Mouse (Mus musculus): ENCODE measurements at regions not wholly inside any gene's neighbourhood (a gene's known extent, or its start where the extent isn't known, plus 50 kb on each side); places are given as distances from the start of the nearest gene placed in this dataset.

- no peak for DNase-seq (ENCODE audit: low spot score)
These were observed 517.3 kb upstream of the Tmem132c start for GRCm38 (mm10) chr5:126724329-126724728.

- peak; percentile 63 for DNase-seq (ENCODE audit: low spot score)
These were observed 508.1 kb upstream of the Tmem132c start for GRCm38 (mm10) chr5:126733470-126733869.

- no peak for DNase-seq (ENCODE audit: low spot score)
These were observed 505.9 kb upstream of the Tmem132c start for GRCm38 (mm10) chr5:126735733-126736132.

- DNase-seq (ENCODE audit: low spot score), result no peak
These were observed 503.9 kb upstream of the Tmem132c start for GRCm38 (mm10) chr5:126737681-126738080.

- no peak for DNase-seq (ENCODE audit: low spot score)
These were observed 500.7 kb upstream of the Tmem132c start for GRCm38 (mm10) chr5:126740861-126741410.

GRCm38 (mm10) chr5:126755107-126755506, 486.5 kb upstream of the Tmem132c start:
- no peak for DNase-seq (ENCODE audit: low spot score)

- no peak for DNase-seq (ENCODE audit: low spot score)
These were observed 476.4 kb upstream of the Tmem132c start for GRCm38 (mm10) chr5:126765037-126765707.

DNA sequence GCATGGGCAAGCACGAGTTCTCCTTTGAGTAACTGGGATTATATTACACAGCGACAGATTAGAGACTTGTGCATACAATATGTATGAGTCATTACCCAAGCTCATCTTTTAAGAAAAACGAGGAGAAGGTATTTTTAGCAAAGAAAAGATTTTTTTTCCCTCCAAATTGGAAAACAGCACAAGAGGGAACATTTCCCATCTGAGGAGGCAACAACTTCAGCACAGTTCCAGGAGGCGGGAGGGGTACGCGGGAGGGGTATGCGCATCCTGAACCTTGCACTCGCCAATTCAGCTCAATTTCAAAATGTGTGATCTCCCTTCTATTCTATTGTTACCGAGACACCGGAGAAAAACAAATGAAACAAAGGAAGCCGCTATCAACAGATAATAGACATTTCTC, 472.6 kb upstream of the Tmem132c start:
- no peak for DNase-seq (ENCODE audit: low spot score)

GRCm38 (mm10) chr5:126787706-126788610, 453.6 kb upstream of the Tmem132c start:
- peak; percentile 26 for DNase-seq (ENCODE audit: low spot score)

GRCm38 (mm10) chr5:126799698-126800279, 441.8 kb upstream of the Tmem132c start:
- DNase-seq (ENCODE audit: low spot score), result no peak

- DNase-seq (ENCODE audit: low spot score), result no peak
These were observed 435.0 kb upstream of the Tmem132c start for GRCm38 (mm10) chr5:126806656-126807055.

DNA sequence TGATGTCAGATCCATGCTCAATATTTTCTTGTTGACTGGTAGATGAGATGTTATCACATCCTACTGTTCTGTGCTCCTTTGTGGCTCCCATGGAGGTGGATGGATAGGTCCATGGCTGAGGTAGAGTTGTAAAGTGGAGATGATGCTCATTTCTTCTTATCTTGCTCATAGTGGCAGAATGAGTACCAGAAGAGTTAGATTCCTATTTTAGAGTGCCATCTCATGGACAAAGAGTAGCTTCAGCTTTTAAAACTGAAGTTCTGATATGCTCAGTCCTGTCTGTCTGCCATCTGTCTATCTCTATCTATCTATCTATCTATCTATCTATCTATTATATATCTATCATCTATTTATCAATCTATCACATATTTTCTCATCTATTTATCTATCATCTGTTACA, 425.5 kb upstream of the Tmem132c start:
- no peak for DNase-seq (ENCODE audit: low spot score)

- DNase-seq (ENCODE audit: low spot score), result no peak
These were observed 406.2 kb upstream of the Tmem132c start for GRCm38 (mm10) chr5:126835440-126835839.

DNA sequence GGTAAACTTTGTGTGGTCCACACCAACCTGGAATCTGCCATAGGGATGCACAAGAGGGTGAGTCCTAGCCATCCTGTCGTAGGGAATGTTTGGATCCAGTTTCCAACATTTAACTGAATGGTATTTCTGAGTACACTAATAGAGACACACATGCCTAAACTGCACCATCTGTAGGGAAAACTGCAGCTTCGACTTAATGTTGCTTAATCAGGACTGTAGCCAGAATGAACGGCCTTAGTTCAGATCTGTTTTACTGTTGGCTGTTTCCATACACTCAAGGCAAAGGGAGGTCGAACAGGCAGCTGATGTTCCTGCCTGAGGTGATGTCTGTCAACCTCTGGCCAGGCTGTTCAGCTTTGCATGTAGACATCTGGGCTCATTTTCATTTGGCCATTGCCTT, 399.0 kb upstream of the Tmem132c start:
- no peak for DNase-seq (ENCODE audit: low spot score)

DNA sequence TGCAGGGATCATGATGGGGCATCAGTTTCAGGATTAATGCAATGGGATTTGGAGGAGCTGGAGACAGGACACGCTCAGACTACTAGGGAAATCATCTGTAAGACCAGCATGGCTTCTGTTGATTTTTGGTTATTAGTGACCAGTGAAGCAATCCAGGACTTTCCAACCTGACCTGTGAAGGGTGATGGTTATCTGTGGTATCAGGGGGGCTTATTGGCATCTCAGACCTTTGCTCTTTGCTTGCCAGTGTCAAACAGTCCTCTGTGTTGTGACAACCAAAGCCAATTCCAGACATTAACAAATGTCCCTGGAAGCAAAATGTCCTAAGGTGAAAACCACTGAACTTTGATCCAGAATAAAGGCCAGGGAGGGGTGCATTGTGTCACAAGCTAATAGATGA, 379.5 kb upstream of the Tmem132c start:
- DNase-seq (ENCODE audit: low spot score), result no peak

GRCm38 (mm10) chr5:126875842-126876241, 365.8 kb upstream of the Tmem132c start:
- no peak for DNase-seq (ENCODE audit: low spot score)

DNA sequence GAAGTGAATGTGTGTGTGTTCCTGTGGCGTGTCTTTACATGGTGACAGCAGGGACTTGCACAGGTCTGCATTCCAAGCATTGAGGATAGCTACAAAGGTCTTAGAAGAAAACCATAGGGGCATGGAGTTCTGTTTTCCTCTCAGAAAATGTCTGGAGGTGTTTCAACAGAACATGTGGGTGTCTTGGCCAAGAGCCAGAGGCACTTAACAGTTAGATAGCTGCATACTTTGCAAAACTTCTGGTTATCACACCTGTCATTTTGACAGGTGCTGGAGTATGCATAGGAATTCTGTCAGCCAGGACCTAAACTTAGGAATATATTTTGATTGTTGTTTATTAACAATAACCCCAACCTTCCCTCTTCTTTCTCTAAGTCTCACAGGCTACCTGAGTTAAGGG, 350.9 kb upstream of the Tmem132c start:
- DNase-seq (ENCODE audit: low spot score), result no peak

DNA sequence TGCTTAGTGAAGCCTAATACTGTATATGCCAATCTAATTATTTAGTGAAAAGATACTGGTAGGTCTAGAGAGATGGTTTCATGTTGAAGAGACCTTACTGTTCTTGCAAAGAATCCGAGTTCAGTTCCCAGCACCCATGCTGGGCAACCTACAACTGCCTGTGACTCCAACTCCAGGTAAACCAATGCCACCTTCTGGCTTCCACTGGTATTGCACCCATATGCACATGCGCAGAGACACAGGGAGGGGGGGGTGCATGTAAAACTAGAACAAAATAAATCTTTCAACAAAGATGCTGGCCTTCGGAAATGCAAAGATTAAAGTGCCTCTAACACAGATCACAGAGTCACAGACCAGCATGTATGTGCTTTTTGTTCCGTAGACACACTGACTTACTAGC, 348.5 kb upstream of the Tmem132c start:
- no peak for DNase-seq (ENCODE audit: low spot score)

DNA sequence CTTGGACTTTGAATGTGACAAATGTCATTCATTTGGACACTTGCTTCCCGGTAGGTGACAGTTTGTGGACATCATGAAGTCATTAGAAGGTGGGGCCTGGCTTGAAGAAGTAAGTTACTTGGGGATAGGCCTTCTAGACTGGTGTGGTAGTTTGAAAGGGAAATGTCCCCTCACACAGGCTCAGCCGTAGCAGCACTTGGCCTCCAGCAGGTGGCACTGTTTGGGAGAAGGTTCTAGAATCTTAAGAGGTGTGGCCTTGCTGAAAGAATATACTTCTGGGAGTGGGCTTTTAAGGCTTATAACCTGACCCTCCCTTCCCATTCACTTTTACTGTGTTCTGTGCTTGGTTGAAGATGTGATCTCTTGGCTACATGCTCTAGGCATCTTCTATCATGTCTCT, 331.5 kb upstream of the Tmem132c start:
- no peak for DNase-seq (ENCODE audit: low spot score)

DNA sequence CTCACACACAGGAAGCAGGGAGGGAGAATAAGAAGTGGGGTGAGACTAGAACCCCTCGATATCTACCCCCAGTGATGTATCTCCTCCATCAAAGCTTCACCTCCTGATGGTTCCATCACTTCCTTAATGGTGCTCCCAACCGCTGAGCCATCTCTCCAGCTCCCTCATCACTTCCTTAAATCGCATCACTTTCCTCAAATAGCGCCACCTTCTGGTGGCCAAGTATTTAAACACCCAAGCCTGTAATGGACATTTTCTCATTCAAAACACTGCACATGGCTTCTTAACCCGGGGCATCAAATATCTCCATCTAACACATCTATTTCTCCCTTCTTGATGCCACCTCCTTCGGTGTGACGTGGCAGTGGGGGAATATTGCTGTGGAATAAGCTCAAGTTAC, 324.3 kb upstream of the Tmem132c start:
- no peak for DNase-seq (ENCODE audit: low spot score)

DNA sequence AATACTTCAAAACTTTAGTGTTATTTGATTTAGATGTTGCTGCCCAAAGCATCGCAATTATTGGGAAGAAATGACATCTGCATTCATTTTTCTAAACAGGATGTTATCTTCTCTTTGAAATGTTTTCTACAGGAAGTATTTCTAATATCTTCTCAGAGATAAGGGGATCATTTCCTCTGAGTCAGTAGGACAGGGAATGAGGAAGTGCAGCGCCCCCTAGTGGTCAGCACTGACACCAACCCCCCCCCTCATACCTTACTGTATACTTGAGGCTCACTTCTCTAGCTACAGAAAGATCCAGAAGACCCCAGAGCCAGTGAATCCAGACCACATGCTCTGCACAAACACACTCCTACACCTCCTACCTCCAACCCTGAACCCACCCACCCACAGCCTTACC, 308.1 kb upstream of the Tmem132c start:
- DNase-seq (ENCODE audit: low spot score), result no peak

DNA sequence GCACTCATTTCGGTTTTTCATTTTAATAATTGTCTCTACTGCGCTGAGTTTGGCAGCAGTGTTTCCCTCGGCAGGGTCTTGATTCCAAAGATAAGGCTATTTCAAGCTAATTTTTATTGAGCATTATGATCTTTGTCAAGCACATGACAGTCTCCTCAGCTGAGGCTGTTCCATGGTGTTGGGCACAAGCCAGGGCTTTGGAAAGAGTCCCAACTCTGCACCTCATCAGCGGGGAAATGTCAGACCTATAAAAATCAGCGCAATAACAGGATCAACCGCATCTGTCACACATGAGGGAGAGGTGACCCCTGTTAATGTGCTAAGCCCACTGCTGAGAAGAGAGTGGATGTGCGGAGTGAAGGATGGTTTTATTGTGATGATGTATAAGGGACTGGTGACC, 296.7 kb upstream of the Tmem132c start:
- no peak for DNase-seq (ENCODE audit: low spot score)

- DNase-seq (ENCODE audit: low spot score), result no peak
These were observed 287.4 kb upstream of the Tmem132c start for GRCm38 (mm10) chr5:126954189-126954588.

Measured in ovary, postnatal 14 days (tissue).